ENCODE assay signal across 17 mouse cellular contexts in genomic region chr15:89494970-89495369, GRCm38 (mm10). TPM values are rescaled to one million over a fixed set of nuclear protein-coding genes. Genes with fewer than 3 reads are reported as not detected.
DNase-seq lines count a peak whose midpoint lies in the region; ATAC-seq and TF ChIP-seq lines count a peak whose summit lies in the region.
"Had no signal": no experiment of that assay in that cellular context is flagged by ENCODE, and none has a peak within 500 bp of the region (broad histone marks: within the 10 kb centered on the region; RNA-seq: fewer than 3 reads in every experiment).

No protein-coding gene starts in this region.

- no peaks in the 10 kb centered on the region for H3K36me3 ChIP-seq in hindbrain, embryonic 14.5 days (replicated peaks; ENCODE audit: control insufficient read depth, insufficient read depth)
- H3K36me3 ChIP-seq: embryonic facial prominence, embryonic 12.5 days; heart, embryonic 15.5 days; lung, embryonic 15.5 days; neural tube, embryonic 12.5 days had no signal

- H3K9me3 ChIP-seq in hindbrain, embryonic 14.5 days (ENCODE audit: control insufficient read depth, low read length) = no peaks in the 10 kb centered on the region
- H3K9me3 ChIP-seq: embryonic facial prominence, embryonic 12.5 days; heart, embryonic 15.5 days; lung, embryonic 15.5 days; neural tube, embryonic 12.5 days had no signal

- DNase-seq in CD4-positive, CD25-positive, alpha-beta regulatory T cell, adult 2 months (ENCODE audit: low read depth, low spot score) = peak; percentile 21
- DNase-seq in left cerebral cortex, adult 2 months (ENCODE audit: extremely low spot score in 1 of 2, low spot score in 2 of 2) = no peak
- no peak for DNase-seq in left cerebral cortex, postnatal 25 days (ENCODE audit: low spot score in 2 of 2)
- peak; percentile 39 for DNase-seq in A20 (ENCODE audit: low read depth, low spot score)
- DNase-seq in ovary, postnatal 10 days (ENCODE audit: low spot score) = no peak
- DNase-seq in hindbrain, embryonic 14.5 days (ENCODE audit: low spot score) = no peak
- DNase-seq: cerebellum, adult 9-11 months; gastrocnemius, postnatal 10 days; right cerebral cortex, postnatal 14 days had no signal

- no peak overlapping the region for H3K4me3 ChIP-seq in left cerebral cortex, adult 2 months
- no peak overlapping the region for H3K4me3 ChIP-seq in bone marrow macrophage, adult 2 months (ENCODE audit: insufficient read depth, low read length)
- no peak overlapping the region for H3K4me3 ChIP-seq in hindbrain, embryonic 14.5 days (replicated peaks; ENCODE audit: low read length)
- H3K4me3 ChIP-seq: embryonic facial prominence, embryonic 12.5 days; heart, embryonic 15.5 days; lung, embryonic 15.5 days; neural tube, embryonic 12.5 days had no signal

- H3K9ac ChIP-seq in hindbrain, embryonic 14.5 days = no peak overlapping the region
- H3K9ac ChIP-seq: embryonic facial prominence, embryonic 12.5 days; heart, embryonic 15.5 days; lung, embryonic 15.5 days; neural tube, embryonic 12.5 days had no signal

- 90% methylated on average over 4 of the region's 4 CpGs for WGBS in hindbrain, embryonic 14.5 days

- H3K4me1 ChIP-seq in bone marrow macrophage, adult 2 months (ENCODE audit: control insufficient read depth, insufficient read depth, low read length) = no peaks in the 10 kb centered on the region
- peaks cover 23% of the 10 kb centered on the region for H3K4me1 ChIP-seq in hindbrain, embryonic 14.5 days (replicated peaks; ENCODE audit: control insufficient read depth, insufficient read depth, low read length)

- ATAC-seq in CD4-positive, CD25-positive, alpha-beta regulatory T cell, adult 4 months = no peak
- ATAC-seq in hindbrain, embryonic 14.5 days (ENCODE audit: low FRiP score) = no peak
- ATAC-seq: forebrain, embryonic 14.5 days had no signal

- no peak for TF ChIP-seq POLR2A in bone marrow macrophage, adult 2 months (IDR thresholded peaks at IDR 0.05; ENCODE audit: borderline replicate concordance, low read depth, low read length)

- no peak overlapping the region for H3K4me2 ChIP-seq in hindbrain, embryonic 14.5 days (replicated peaks)
- H3K4me2 ChIP-seq: embryonic facial prominence, embryonic 12.5 days; heart, embryonic 15.5 days; lung, embryonic 15.5 days; midbrain, embryonic 11.5 days; neural tube, embryonic 12.5 days had no signal

- H3K27me3 ChIP-seq in hindbrain, embryonic 14.5 days (ENCODE audit: control insufficient read depth, insufficient read depth, low read length) = no peaks in the 10 kb centered on the region
- H3K27me3 ChIP-seq: neural tube, embryonic 12.5 days had no signal

- peak; percentile 56 for TF ChIP-seq CTCF in left cerebral cortex, adult 2 months (IDR thresholded peaks at IDR 0.05)
- peak; percentile 20; the same call in 1 of the 2 replicates for TF ChIP-seq CTCF in bone marrow macrophage, adult 2 months (IDR thresholded peaks at IDR 0.05; ENCODE audit: low read depth, low read length)

- no peak overlapping the region for H3K27ac ChIP-seq in left cerebral cortex, adult 2 months
- no peak overlapping the region for H3K27ac ChIP-seq in bone marrow macrophage, adult 2 months (ENCODE audit: insufficient read depth, low read depth, low read length)
- no peak overlapping the region for H3K27ac ChIP-seq in hindbrain, embryonic 14.5 days
- H3K27ac ChIP-seq: embryonic facial prominence, embryonic 12.5 days; heart, embryonic 15.5 days; lung, embryonic 15.5 days; neural tube, embryonic 12.5 days had no signal

- intact Hi-C loops in left cerebral cortex, adult 2 months (cut with DNase I) = loop anchor here (5.0 kb wide), 1 partner anchor 37 kb away; no protein-coding TSS in a partner anchor
- intact Hi-C loops in left cerebral cortex, postnatal 25 days (cut with DNase I) = no loop called here

RNA-seq across cellular contexts. Expression of gene Shank3, which starts 4.5 kb away (rescaled TPM):
- not detected for polyA plus RNA-seq in CD4-positive, CD25-positive, alpha-beta regulatory T cell, adult 4 months (2017; shearing (Covaris generic))
- 100 to 1,000 TPM; 222 to 239 TPM for total RNA-seq in left cerebral cortex, adult 2 months (2021)
- 100 to 1,000 TPM; 210 to 243 TPM for total RNA-seq in left cerebral cortex, postnatal 25 days (2021)
- not detected in 2 replicates for polyA plus RNA-seq in bone marrow macrophage, adult 2 months (2012; ENCODE audit: insufficient read depth, insufficient read length, missing spikeins)
- 8.6 and 9.6 TPM in 2 replicates for polyA plus RNA-seq in hindbrain, embryonic 14.5 days (2014; fragmentation: Nextera tagmentation; extraction: Ambion mirVana)

RNA-seq across cellular contexts. Expression of gene Arsa, which starts 17.7 kb away (rescaled TPM):
- polyA plus RNA-seq in CD4-positive, CD25-positive, alpha-beta regulatory T cell, adult 4 months (2017; shearing (Covaris generic)) = 10 to 100 TPM; 10.2 to 12.6 TPM
- total RNA-seq in left cerebral cortex, adult 2 months (2021) = 10 to 100 TPM; 32.0 to 33.0 TPM
- total RNA-seq in left cerebral cortex, postnatal 25 days (2021) = 10 to 100 TPM; 30.4 to 32.5 TPM
- polyA plus RNA-seq in bone marrow macrophage, adult 2 months (2012; ENCODE audit: insufficient read depth, insufficient read length, missing spikeins) = 30.4 and 33.6 TPM in 2 replicates
- 20.7 and 22.3 TPM in 2 replicates for polyA plus RNA-seq in hindbrain, embryonic 14.5 days (2014; fragmentation: Nextera tagmentation; extraction: Ambion mirVana)

RNA-seq across cellular contexts. Expression of gene Mapk8ip2, which starts 41.3 kb away (rescaled TPM):
- under 1 TPM; 0.32 to 0.44 TPM for polyA plus RNA-seq in CD4-positive, CD25-positive, alpha-beta regulatory T cell, adult 4 months (2017; shearing (Covaris generic))
- 100 to 1,000 TPM; 227 to 234 TPM for total RNA-seq in left cerebral cortex, adult 2 months (2021)
- total RNA-seq in left cerebral cortex, postnatal 25 days (2021) = 100 to 1,000 TPM; 201 to 242 TPM
- polyA plus RNA-seq in bone marrow macrophage, adult 2 months (2012; ENCODE audit: insufficient read depth, insufficient read length, missing spikeins) = not detected in 2 replicates
- polyA plus RNA-seq in hindbrain, embryonic 14.5 days (2014; fragmentation: Nextera tagmentation; extraction: Ambion mirVana) = 62.8 and 66.3 TPM in 2 replicates

Comparison
In these comparisons a context has a peak if more than half of its experiments do, and no peak if none do; other contexts are left out.
1. DNase-seq: peak in CD4-positive, CD25-positive, alpha-beta regulatory T cell, adult 2 months (single experiment) and A20 (single experiment); none in left cerebral cortex, adult 2 months (0 of 2), left cerebral cortex, postnatal 25 days (0 of 2), ovary, postnatal 10 days (single experiment) and hindbrain, embryonic 14.5 days (single experiment).
2. RNA of gene Mapk8ip2, which starts 41.3 kb away (polyA plus RNA-seq): 62.8 to 66.3 TPM in hindbrain, embryonic 14.5 days; 0.32 to 0.44 TPM in CD4-positive, CD25-positive, alpha-beta regulatory T cell, adult 4 months and not detected in bone marrow macrophage, adult 2 months; every median in the first group is over 10 times any median in the second.